Mouse (Mus musculus) cerebellum, adult 2 months (tissue): Measurements from ENCODE around the gene Cdc34b. TPM values are rescaled to one million over a fixed set of nuclear protein-coding genes. Genes with fewer than 3 reads are reported as not detected.

Experiments used
- DNase-seq, 2 experiments: peaks; one replicate each; pipeline ENCODE4 v3.0.0; 2021
- H3K27ac ChIP-seq: fragments of 200-500 bp; 2 replicates; pipeline ENCODE4 v1.5.1; 2012; ENCODE audit warnings: low read length, control low read depth, inconsistent platforms; ENCODE audit not compliant: insufficient read depth
- H3K27me3 ChIP-seq: fragments of 200-500 bp; 2 replicates; pipeline ENCODE4 v1.6.1; 2012; ENCODE audit warnings: inconsistent platforms, mild to moderate bottlenecking, low read length, moderate library complexity; ENCODE audit not compliant: control insufficient read depth, insufficient read depth
- H3K4me1 ChIP-seq: fragments of 200-500 bp; 2 replicates; pipeline ENCODE4 v1.6.1; 2011; ENCODE audit warnings: low read length; ENCODE audit not compliant: control insufficient read depth, insufficient read depth
- H3K4me3 ChIP-seq: fragments of 200-500 bp; replicated peaks from 2 replicates; pipeline ENCODE3; 2011; ENCODE audit warnings: mild to moderate bottlenecking, low read depth, low read length, control low read depth; ENCODE audit not compliant: insufficient read depth
- CTCF ChIP-seq: fragments of 200-500 bp; IDR thresholded peaks from 2 replicates; pipeline ENCODE4 v1.5.1; 2011; ENCODE audit warnings: low read depth, mild to moderate bottlenecking, control low read depth, low read length, moderate library complexity, borderline replicate concordance; ENCODE audit not compliant: insufficient read depth
- POLR2A ChIP-seq: fragments of 200-500 bp; IDR thresholded peaks from 2 replicates; pipeline ENCODE4 v1.6.1; 2011; ENCODE audit warnings: low read length, control low read depth, borderline replicate concordance; ENCODE audit not compliant: insufficient read depth
- WGBS: fragments of 180-500 bp; shearing (Covaris S2); methylation state at CpG from one replicate; pipeline ENCODE4 v1.1.7; 2018; 5-methylcytosine and 5-hydroxymethylcytosine counted together
- polyA plus RNA-seq: library from polyadenylated mRNA; depleted of rRNA; stranded (reverse); fragments of >200 nt; gene quantifications from 2 replicates; pipeline ENCODE4 v1.2.3, GENCODE M21; 2012

The Cdc34b gene
- polyA plus RNA-seq, 1 experiment: 0.33 TPM

GRCm38 (mm10) chr11:94719216-94719615 is 22.4 kb upstream of the Cdc34b start:
- H3K27ac ChIP-seq: no peak overlapping the region
- 90% methylated on average over 2 of the region's 2 CpGs for WGBS
- peaks cover 3% of the 10 kb centered on the region; the same call in 1 of the 2 replicates for H3K4me1 ChIP-seq
- H3K4me3 ChIP-seq: no peak overlapping the region
- no peaks in the 10 kb centered on the region for H3K27me3 ChIP-seq
- DNase-seq: no peak
- TF ChIP-seq CTCF: no peak
- TF ChIP-seq POLR2A: no peak

DNA sequence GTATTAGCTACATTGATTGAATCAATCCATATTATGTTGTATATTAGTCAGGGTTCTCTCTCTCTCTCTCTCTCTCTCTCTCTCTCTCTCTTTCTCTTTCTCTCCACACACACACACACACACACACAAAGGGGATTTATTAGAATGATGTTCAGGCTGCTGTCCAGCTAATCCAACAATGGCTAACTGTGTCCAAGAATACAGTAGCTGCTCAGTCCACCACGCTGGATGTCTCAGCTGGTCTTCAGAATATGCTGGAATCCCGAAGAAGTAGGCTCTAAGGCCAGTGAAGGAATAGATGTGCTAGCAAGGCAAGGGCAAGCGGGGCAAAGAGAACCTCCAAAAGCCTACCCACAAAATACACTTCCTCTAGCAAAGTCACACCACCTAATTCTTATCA is 14.3 kb upstream of the Cdc34b start:
- WGBS: 76% methylated on average over 3 of the region's 3 CpGs
- H3K4me3 ChIP-seq: no peak overlapping the region
- no peak for DNase-seq
- no peak for TF ChIP-seq POLR2A
- TF ChIP-seq CTCF: no peak
- H3K4me1 ChIP-seq: no peaks in the 10 kb centered on the region
- H3K27ac ChIP-seq: no peak overlapping the region
- no peaks in the 10 kb centered on the region for H3K27me3 ChIP-seq

- H3K27me3 ChIP-seq: no peaks in the 10 kb centered on the region
- 86% methylated on average over 3 of the region's 3 CpGs for WGBS
- TF ChIP-seq POLR2A: no peak
- no peak for TF ChIP-seq CTCF
- H3K4me1 ChIP-seq: no peaks in the 10 kb centered on the region
- no peak for DNase-seq
- H3K4me3 ChIP-seq: no peak overlapping the region
- H3K27ac ChIP-seq: no peak overlapping the region
Observed at GRCm38 (mm10) chr11:94728545-94728944, 13.0 kb upstream of the Cdc34b start.

DNA sequence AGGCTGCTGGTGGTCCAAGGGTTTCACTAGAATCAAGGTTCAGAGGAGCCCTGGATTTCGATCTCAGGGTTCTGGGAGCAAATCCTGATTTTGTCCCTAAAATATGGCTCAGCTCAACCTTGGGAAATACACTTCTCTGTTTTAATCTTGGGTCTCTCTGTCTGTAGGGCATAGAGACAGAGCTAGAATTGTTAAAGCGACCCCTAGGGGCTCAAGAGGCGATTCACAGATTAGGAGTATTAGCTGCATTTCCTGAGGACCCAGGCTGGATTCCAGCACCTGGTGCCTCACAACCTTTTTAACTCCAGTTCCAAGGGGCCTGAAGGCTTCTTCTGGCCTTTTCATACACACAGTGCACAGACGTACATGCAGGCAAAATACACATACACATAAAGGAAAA is 12.0 kb upstream of the Cdc34b start:
- no peak overlapping the region for H3K27ac ChIP-seq
- 40% methylated on average over 4 of the region's 4 CpGs for WGBS
- H3K27me3 ChIP-seq: no peaks in the 10 kb centered on the region
- H3K4me1 ChIP-seq: no peaks in the 10 kb centered on the region
- no peak overlapping the region for H3K4me3 ChIP-seq
- no peak for TF ChIP-seq CTCF
- no peak for TF ChIP-seq POLR2A
- no peak for DNase-seq

DNA sequence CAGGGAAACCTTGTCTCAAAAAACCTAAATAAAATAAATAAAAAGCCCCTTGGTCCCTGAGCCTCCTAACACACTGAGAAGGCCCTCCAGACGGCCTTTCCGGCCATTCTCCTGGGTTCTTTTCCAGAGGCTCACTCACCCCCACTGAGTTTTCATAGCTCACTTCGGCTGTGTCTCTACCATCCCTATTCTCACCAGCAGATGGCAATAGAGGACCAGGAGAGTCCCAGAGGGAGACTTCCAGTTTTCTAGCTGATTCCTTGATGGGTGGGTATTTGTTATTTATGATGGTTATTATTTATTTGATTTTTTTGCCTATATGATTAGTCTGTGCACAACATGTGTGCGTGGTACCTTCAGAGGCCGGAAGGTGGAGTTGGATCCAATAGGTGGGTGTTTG is 11.3 kb upstream of the Cdc34b start:
- H3K27ac ChIP-seq: no peak overlapping the region
- WGBS: 29% methylated on average over 5 of the region's 5 CpGs
- TF ChIP-seq POLR2A: no peak
- TF ChIP-seq CTCF: peak; percentile 53; the same call in 1 of the 2 replicates
- H3K4me1 ChIP-seq: no peaks in the 10 kb centered on the region
- no peak overlapping the region for H3K4me3 ChIP-seq
- peak; percentile 41 to 45 for DNase-seq
- H3K27me3 ChIP-seq: no peaks in the 10 kb centered on the region

DNA sequence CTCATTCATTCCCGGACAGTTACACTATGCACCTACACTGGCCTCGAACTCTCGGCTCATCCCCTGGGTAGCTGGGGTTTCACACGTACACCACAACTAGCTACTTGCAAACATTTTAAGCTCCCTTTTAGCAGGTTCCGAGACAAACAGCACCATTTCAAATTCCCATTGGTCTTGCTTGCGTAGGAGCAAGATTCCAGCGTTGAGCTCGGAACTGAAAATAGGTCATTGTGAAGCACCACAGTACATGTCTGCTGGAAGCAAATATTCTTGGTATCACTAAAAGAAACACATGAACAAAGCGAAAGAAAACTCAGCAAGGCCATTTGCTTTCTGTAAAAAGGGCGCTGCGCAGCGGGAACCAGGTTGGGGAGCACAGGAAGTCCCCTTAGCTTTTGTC is 10.4 kb upstream of the Cdc34b start:
- H3K4me3 ChIP-seq: no peak overlapping the region
- no peak for DNase-seq
- no peaks in the 10 kb centered on the region for H3K4me1 ChIP-seq
- whole genome bisulfite sequencing: 91% methylated on average over 12 of the region's 12 CpGs
- H3K27me3 ChIP-seq: no peaks in the 10 kb centered on the region
- H3K27ac ChIP-seq: no peak overlapping the region
- TF ChIP-seq POLR2A (no peak), CTCF (no peak)

DNA sequence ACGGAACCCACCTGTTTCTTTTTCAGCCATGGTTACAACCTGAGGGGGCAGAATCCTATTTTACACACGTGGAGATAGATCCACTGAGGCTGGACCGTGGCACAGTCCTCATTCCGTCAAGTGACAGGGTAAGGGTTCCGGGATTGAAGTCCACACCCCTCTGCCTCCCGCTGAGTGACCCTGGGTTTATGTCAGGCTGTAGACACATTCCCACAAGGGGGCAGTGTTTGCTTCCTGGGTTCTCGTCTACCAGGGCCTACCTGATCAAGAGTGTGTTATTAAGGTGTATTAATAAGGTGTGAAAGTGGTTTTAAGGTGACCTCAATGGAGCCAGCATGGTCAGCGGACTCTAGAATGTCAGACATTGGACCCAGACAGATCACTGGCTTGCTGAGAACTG is 8.8 kb upstream of the Cdc34b start:
- Histone ChIP-seq H3K4me1 (no peaks in the 10 kb centered on the region), H3K4me3 (no peak overlapping the region), H3K27me3 (no peaks in the 10 kb centered on the region), H3K27ac (no peak overlapping the region)
- no peak for DNase-seq
- TF ChIP-seq CTCF (0 out of 2 replicates have a peak, but pooled peaks have one; percentile 1), POLR2A (no peak)
- WGBS: 52% methylated on average over 8 of the region's 8 CpGs

DNA sequence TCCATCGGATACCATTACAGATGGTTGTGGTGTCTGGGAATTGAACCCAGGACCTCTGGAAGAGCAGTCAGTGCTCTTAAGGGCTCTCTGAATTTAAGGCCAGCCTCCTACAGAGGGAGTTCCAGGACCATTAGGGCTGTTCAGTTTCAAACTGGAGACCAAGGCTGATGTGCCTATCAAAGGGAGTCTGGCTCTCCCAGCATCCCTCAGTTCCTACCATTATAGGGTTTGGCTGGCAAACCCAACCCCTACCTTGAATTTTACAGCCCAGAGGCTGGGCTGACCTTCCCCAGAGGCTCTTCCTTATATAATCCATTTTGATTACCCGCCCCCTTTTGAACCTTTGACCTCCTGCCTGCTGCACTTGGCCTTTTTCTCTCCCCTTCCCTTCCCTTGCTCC is 5.8 kb upstream of the Cdc34b start:
- H3K4me1 ChIP-seq: no peaks in the 10 kb centered on the region
- TF ChIP-seq POLR2A: no peak
- TF ChIP-seq CTCF: no peak
- no peak for DNase-seq
- WGBS: 84% methylated on average over 2 of the region's 2 CpGs
- no peak overlapping the region for H3K4me3 ChIP-seq
- H3K27me3 ChIP-seq: no peaks in the 10 kb centered on the region
- no peak overlapping the region for H3K27ac ChIP-seq
